Mouse (Mus musculus): ENCODE results near the gene Spata45. TPM values are rescaled to one million over a fixed set of nuclear protein-coding genes. Genes with fewer than 3 reads are reported as not detected.

The Spata45 gene
- polyA plus RNA-seq, 1 experiment from 2014 or later = not detected

- 79% methylated on average over 7 of the region's 7 CpGs for WGBS
- Histone ChIP-seq H3K4me2 (no peak overlapping the region), H3K4me3 (no peak overlapping the region), H3K9me3 (replicated peaks) (no peaks in the 10 kb centered on the region), H3K27me3 (no peaks in the 10 kb centered on the region), H3K4me1 (replicated peaks) (no peaks in the 10 kb centered on the region), H3K9ac (no peak overlapping the region), H3K36me3 (peaks cover 24% of the 10 kb centered on the region), H3K27ac (no peak overlapping the region)
- no peak for ATAC-seq (replicated peaks; ENCODE audit: insufficient number of reproducible peaks, insufficient read depth, low FRiP score, low read depth)
Observed at GRCm38 (mm10) chr1:191086304-191086878, 50.0 kb downstream of the Spata45 start.

GRCm38 (mm10) chr1:191086960-191087359 is 50.5 kb downstream of the Spata45 start:
- no peak overlapping the region for H3K9ac ChIP-seq
- no peak overlapping the region for H3K4me2 ChIP-seq
- no peak overlapping the region for H3K4me3 ChIP-seq
- no peak for ATAC-seq (replicated peaks; ENCODE audit: insufficient number of reproducible peaks, insufficient read depth, low FRiP score, low read depth)
- WGBS = 82% methylated on average over 8 of the region's 8 CpGs
- no peaks in the 10 kb centered on the region for H3K9me3 ChIP-seq (replicated peaks)
- H3K36me3 ChIP-seq = peaks cover 19% of the 10 kb centered on the region
- no peak overlapping the region for H3K27ac ChIP-seq
- H3K27me3 ChIP-seq = no peaks in the 10 kb centered on the region
- no peaks in the 10 kb centered on the region for H3K4me1 ChIP-seq (replicated peaks)

DNA sequence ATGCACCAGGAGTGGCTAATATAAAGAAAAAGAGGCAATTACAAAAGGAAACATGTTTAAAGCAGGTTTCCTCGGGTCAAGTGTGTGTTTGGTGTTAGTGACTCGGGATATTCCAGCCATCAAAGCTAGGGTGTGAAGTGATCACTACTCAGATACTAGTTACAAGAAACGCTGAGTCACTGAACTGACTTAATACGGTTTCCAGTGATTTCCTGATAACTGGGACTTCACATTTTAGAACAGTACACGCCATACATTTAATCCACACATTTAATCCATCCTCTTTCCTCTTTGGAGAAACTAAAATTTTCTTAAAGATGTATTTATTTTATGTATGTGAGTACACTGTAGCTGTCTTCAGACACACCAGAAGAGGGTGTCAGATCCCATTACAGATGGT is 51.5 kb downstream of the Spata45 start:
- H3K4me1 ChIP-seq (replicated peaks) = 0 out of 2 replicates have a peak, but pooled peaks cover 2% of the 10 kb centered on the region
- no peak overlapping the region for H3K4me2 ChIP-seq
- H3K27ac ChIP-seq = no peak overlapping the region
- H3K4me3 ChIP-seq = no peak overlapping the region
- WGBS = 75% methylated on average over 5 of the region's 5 CpGs
- ATAC-seq (replicated peaks; ENCODE audit: insufficient number of reproducible peaks, insufficient read depth, low FRiP score, low read depth) = no peak
- peaks cover 10% of the 10 kb centered on the region; the same call in 1 of the 2 replicates for H3K36me3 ChIP-seq
- no peaks in the 10 kb centered on the region for H3K27me3 ChIP-seq
- no peaks in the 10 kb centered on the region for H3K9me3 ChIP-seq (replicated peaks)
- no peak overlapping the region for H3K9ac ChIP-seq

DNA sequence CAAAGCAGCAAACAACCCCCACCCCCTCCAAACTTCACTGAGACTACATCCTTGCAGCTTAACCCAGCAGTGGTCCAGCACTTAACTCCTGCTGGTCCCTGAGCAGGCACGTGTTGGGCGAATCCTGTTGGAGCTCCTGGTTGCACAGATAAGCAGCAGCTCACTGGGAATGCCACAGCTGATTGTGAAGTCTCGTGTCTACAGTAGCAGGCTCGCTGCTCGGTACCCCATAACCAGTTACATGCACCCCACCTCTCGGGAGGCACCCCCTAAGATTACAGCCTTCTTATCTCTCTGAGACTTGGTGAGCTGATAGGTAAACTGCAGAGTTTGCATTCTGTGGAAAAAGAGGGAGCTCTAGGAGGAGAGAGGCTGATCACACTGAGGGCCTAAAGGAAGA is 52.9 kb downstream of the Spata45 start:
- no peak overlapping the region for H3K9ac ChIP-seq
- no peak for ATAC-seq (replicated peaks; ENCODE audit: insufficient number of reproducible peaks, insufficient read depth, low FRiP score, low read depth)
- H3K9me3 ChIP-seq (replicated peaks) = no peaks in the 10 kb centered on the region
- no peak overlapping the region for H3K4me2 ChIP-seq
- H3K27me3 ChIP-seq = no peaks in the 10 kb centered on the region
- 0 out of 2 replicates have a peak, but pooled peaks cover 2% of the 10 kb centered on the region for H3K4me1 ChIP-seq (replicated peaks)
- no peak overlapping the region for H3K27ac ChIP-seq
- WGBS = 27% methylated on average over 6 of the region's 6 CpGs
- no peaks in the 10 kb centered on the region; the same call in 1 of the 2 replicates for H3K36me3 ChIP-seq
- H3K4me3 ChIP-seq = no peak overlapping the region

DNA sequence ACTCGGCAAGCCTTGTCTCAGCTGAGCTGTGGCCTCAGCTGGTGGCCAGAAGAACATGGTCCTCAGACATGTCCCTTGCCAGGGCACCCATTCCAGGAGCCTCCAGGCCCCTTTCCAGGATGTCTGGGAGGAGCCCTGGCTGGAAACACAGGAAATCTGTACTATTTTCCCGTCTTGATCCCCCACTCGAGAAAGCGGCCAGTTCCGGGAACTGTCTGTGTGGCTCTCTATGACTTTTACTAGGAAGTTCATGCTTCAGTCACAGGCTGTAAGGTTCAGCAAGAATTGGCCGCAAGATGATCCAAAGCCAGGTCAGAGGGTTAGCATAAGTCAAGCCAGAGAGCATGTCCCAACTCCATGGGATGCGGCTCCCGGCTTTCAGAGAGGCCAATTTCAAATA is 55.6 kb downstream of the Spata45 start:
- H3K9ac ChIP-seq = no peak overlapping the region
- no peaks in the 10 kb centered on the region for H3K9me3 ChIP-seq (replicated peaks)
- no peak overlapping the region for H3K4me3 ChIP-seq
- peaks cover 4% of the 10 kb centered on the region for H3K4me1 ChIP-seq (replicated peaks)
- no peaks in the 10 kb centered on the region for H3K36me3 ChIP-seq
- no peaks in the 10 kb centered on the region for H3K27me3 ChIP-seq
- no peak overlapping the region for H3K27ac ChIP-seq
- no peak overlapping the region for H3K4me2 ChIP-seq
- no peak for ATAC-seq (replicated peaks; ENCODE audit: insufficient number of reproducible peaks, insufficient read depth, low FRiP score, low read depth)
- WGBS = 75% methylated on average over 8 of the region's 8 CpGs

Other genes starting within 250 kb of the Spata45 start
- 8.8 and 11.9 TPM in 2 replicates for gene Rps6kc1, start 124.9 kb upstream of the Spata45 start, polyA plus RNA-seq (2015; fragmentation: Nextera tagmentation; extraction: Ambion mirVana)
- gene Angel2, start 111.5 kb upstream of the Spata45 start, polyA plus RNA-seq (2015; fragmentation: Nextera tagmentation; extraction: Ambion mirVana) = 29.3 and 30.1 TPM in 2 replicates
- gene Vash2, start 57.3 kb upstream of the Spata45 start, polyA plus RNA-seq (2015; fragmentation: Nextera tagmentation; extraction: Ambion mirVana) = 44.5 and 45.9 TPM in 2 replicates
- 2.6 and 3.4 TPM in 2 replicates for gene Flvcr1, start 10.5 kb upstream of the Spata45 start, polyA plus RNA-seq (2015; fragmentation: Nextera tagmentation; extraction: Ambion mirVana)
- 16.9 and 20.2 TPM in 2 replicates for gene Tatdn3, start 26.3 kb downstream of the Spata45 start, polyA plus RNA-seq (2015; fragmentation: Nextera tagmentation; extraction: Ambion mirVana)
- gene Nsl1, start 26.4 kb downstream of the Spata45 start, polyA plus RNA-seq (2015; fragmentation: Nextera tagmentation; extraction: Ambion mirVana) = 9.9 and 14.1 TPM in 2 replicates
- 2.0 and 3.8 TPM in 2 replicates for gene Batf3, start 61.2 kb downstream of the Spata45 start, polyA plus RNA-seq (2015; fragmentation: Nextera tagmentation; extraction: Ambion mirVana)
- gene Fam71a, start 128.2 kb downstream of the Spata45 start, polyA plus RNA-seq (2015; fragmentation: Nextera tagmentation; extraction: Ambion mirVana) = not detected in 2 replicates
- gene Atf3, start 181.4 kb downstream of the Spata45 start, polyA plus RNA-seq (2015; fragmentation: Nextera tagmentation; extraction: Ambion mirVana) = 14.0 and 14.3 TPM in 2 replicates